Mouse (Mus musculus): ENCODE data around the gene Gria2.

The Gria2 gene

GRCm38 (mm10) chr3:80797935-80798334 lies 4.7 kb downstream of the Gria2 start:
- Histone ChIP-seq H3K36me3 (ENCODE audit: control insufficient read depth, insufficient read depth, low read length, poor library complexity, severe bottlenecking) (no peaks in the 10 kb centered on the region), H3K27me3 (ENCODE audit: control insufficient read depth, insufficient read depth, low read length, poor library complexity, severe bottlenecking) (no peaks in the 10 kb centered on the region; the same call in none of the 2 replicates)
- DNase-seq (ENCODE audit: low read depth, low spot score) = no peak

DNA sequence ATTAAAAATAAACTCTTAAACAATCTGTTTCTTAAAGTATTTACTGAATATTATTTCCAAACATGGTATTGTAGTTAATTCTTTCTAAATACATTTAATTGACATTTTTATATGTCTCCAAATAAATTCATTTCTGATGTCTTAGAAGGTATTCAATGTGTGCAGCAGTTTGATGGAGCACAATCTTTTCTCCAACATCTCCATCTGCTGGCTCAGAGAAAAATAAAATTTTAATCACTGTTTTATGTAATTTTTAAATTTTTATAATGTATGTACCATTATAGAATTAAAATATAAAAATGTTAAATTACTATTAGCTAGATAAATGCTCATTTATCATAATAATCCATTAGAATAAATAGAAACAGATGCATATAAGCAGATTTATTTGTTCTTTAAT lies 5.9 kb downstream of the Gria2 start:
- Histone ChIP-seq H3K36me3 (ENCODE audit: control insufficient read depth, insufficient read depth, low read length, poor library complexity, severe bottlenecking) (no peaks in the 10 kb centered on the region), H3K27me3 (ENCODE audit: control insufficient read depth, insufficient read depth, low read length, poor library complexity, severe bottlenecking) (no peaks in the 10 kb centered on the region; the same call in none of the 2 replicates)
- no peak for DNase-seq (ENCODE audit: low read depth, low spot score)

GRCm38 (mm10) chr3:80795284-80795683 lies 7.4 kb downstream of the Gria2 start:
- no peak for DNase-seq (ENCODE audit: low read depth, low spot score)
- Histone ChIP-seq H3K27me3 (ENCODE audit: control insufficient read depth, insufficient read depth, low read length, poor library complexity, severe bottlenecking) (no peaks in the 10 kb centered on the region), H3K36me3 (ENCODE audit: control insufficient read depth, insufficient read depth, low read length, poor library complexity, severe bottlenecking) (no peaks in the 10 kb centered on the region)

GRCm38 (mm10) chr3:80787116-80787744 lies 15.4 kb downstream of the Gria2 start:
- Histone ChIP-seq H3K36me3 (ENCODE audit: control insufficient read depth, insufficient read depth, low read length, poor library complexity, severe bottlenecking) (no peaks in the 10 kb centered on the region), H3K27me3 (ENCODE audit: control insufficient read depth, insufficient read depth, low read length, poor library complexity, severe bottlenecking) (no peaks in the 10 kb centered on the region)
- DNase-seq (ENCODE audit: low read depth, low spot score) = no peak

GRCm38 (mm10) chr3:80781144-80781530 lies 21.5 kb downstream of the Gria2 start:
- no peak for DNase-seq (ENCODE audit: low read depth, low spot score)
- Histone ChIP-seq H3K27me3 (ENCODE audit: control insufficient read depth, insufficient read depth, low read length, poor library complexity, severe bottlenecking) (no peaks in the 10 kb centered on the region), H3K36me3 (ENCODE audit: control insufficient read depth, insufficient read depth, low read length, poor library complexity, severe bottlenecking) (no peaks in the 10 kb centered on the region)

- Histone ChIP-seq H3K27me3 (ENCODE audit: control insufficient read depth, insufficient read depth, low read length, poor library complexity, severe bottlenecking) (no peaks in the 10 kb centered on the region), H3K36me3 (ENCODE audit: control insufficient read depth, insufficient read depth, low read length, poor library complexity, severe bottlenecking) (no peaks in the 10 kb centered on the region)
- no peak for DNase-seq (ENCODE audit: low read depth, low spot score)
Observed at GRCm38 (mm10) chr3:80780383-80781143, 22.1 kb downstream of the Gria2 start.

GRCm38 (mm10) chr3:80776628-80777027 lies 26.0 kb downstream of the Gria2 start:
- no peak for DNase-seq (ENCODE audit: low read depth, low spot score)
- no peaks in the 10 kb centered on the region for H3K27me3 ChIP-seq (ENCODE audit: control insufficient read depth, insufficient read depth, low read length, poor library complexity, severe bottlenecking)
- H3K36me3 ChIP-seq (ENCODE audit: control insufficient read depth, insufficient read depth, low read length, poor library complexity, severe bottlenecking) = no peaks in the 10 kb centered on the region

DNA sequence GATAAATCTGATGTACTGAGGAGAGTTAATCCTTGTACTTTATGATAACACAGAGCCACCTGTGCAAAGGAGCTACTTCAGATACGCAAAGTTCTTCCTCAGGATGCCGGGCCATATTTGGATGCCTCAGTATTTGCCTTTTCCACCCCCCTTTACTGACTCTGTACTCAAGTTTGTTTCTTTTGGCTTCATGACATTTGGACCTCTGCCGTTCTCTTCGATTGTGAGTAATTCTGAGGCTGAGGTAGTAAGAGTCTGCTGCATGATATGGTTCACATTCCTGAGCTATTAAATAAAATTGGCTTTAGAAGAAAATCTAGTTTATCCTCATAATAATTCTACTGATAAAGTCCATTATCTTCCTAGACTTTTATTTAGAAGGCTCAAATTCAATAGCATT lies 26.7 kb downstream of the Gria2 start:
- Histone ChIP-seq H3K27me3 (ENCODE audit: control insufficient read depth, insufficient read depth, low read length, poor library complexity, severe bottlenecking) (no peaks in the 10 kb centered on the region), H3K36me3 (ENCODE audit: control insufficient read depth, insufficient read depth, low read length, poor library complexity, severe bottlenecking) (no peaks in the 10 kb centered on the region)
- DNase-seq (ENCODE audit: low read depth, low spot score) = no peak

DNA sequence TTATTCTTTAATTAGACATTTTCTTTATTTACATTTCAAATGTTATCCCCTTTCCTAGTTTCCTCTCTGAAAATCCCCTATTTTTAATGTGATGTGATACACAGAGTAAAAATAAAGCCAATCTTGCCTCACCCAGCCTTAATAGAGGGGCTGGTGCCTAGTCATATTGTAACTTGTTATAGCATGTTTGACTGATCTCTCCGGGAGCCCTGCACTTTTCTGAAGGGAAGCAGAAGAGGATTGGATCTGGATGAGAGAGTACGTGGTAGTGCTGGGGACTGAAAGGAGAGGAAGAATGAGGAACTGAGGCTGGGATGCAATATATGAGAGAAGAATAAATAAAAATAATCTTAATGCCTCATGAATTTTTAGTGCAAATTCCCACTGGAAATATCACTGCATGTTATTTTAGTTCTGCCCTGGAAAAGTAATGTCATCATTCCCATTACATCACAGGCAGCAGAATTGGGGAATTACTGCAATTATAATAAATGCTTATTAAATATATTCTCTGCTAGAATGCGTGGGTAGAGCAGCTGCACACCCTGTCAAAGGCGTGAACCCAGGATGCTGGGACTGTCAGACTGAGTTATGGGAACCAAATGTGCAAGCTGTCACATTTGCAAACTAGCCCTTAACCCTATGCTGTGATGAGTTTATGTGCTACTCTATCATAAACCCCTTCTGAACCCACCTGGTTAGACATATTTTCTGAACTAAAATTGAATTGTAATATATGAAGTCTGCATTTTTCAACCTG lies 28.4 kb downstream of the Gria2 start:
- H3K27me3 ChIP-seq (ENCODE audit: control insufficient read depth, insufficient read depth, low read length, poor library complexity, severe bottlenecking) = no peaks in the 10 kb centered on the region
- H3K36me3 ChIP-seq (ENCODE audit: control insufficient read depth, insufficient read depth, low read length, poor library complexity, severe bottlenecking) = no peaks in the 10 kb centered on the region
- no peak for DNase-seq (ENCODE audit: low read depth, low spot score)

GRCm38 (mm10) chr3:80773232-80773631 lies 29.4 kb downstream of the Gria2 start:
- Histone ChIP-seq H3K36me3 (ENCODE audit: control insufficient read depth, insufficient read depth, low read length, poor library complexity, severe bottlenecking) (no peaks in the 10 kb centered on the region), H3K27me3 (ENCODE audit: control insufficient read depth, insufficient read depth, low read length, poor library complexity, severe bottlenecking) (no peaks in the 10 kb centered on the region)
- no peak for DNase-seq (ENCODE audit: low read depth, low spot score)

DNA sequence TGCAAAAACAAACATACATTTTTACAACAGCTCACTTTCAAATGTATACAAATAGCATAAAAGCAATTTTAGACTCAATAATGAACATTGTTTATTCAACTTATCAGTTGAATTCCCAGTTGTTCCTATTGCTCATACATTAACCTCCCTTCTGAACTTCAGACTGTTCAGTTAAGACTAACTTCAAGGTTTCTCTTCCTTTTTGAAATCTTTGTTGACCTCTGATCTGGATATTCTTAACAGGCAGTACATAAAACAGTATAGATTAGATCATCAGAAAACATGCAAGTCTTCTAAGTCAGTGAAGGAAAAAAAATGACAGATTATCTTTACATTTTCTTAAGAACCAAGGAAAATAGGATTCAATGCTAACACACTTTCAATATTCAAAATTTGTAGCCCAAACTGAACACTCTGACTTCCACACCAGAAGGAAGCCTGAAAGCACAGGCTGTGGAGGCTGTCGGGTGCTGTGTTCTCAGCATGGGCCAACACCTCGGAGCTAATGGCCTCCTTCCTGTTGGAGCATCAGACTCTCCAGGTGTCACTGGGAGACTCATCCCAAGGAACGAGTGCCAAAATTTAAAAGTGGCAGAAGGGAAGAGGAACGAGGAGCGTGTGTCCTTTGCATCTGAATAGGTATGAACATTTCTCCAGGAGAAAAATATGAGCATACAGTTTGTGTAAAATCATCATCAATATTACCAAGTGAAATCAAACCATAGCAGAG lies 33.0 kb downstream of the Gria2 start:
- DNase-seq (ENCODE audit: low read depth, low spot score) = no peak
- Histone ChIP-seq H3K36me3 (ENCODE audit: control insufficient read depth, insufficient read depth, low read length, poor library complexity, severe bottlenecking) (no peaks in the 10 kb centered on the region), H3K27me3 (ENCODE audit: control insufficient read depth, insufficient read depth, low read length, poor library complexity, severe bottlenecking) (no peaks in the 10 kb centered on the region)

DNA sequence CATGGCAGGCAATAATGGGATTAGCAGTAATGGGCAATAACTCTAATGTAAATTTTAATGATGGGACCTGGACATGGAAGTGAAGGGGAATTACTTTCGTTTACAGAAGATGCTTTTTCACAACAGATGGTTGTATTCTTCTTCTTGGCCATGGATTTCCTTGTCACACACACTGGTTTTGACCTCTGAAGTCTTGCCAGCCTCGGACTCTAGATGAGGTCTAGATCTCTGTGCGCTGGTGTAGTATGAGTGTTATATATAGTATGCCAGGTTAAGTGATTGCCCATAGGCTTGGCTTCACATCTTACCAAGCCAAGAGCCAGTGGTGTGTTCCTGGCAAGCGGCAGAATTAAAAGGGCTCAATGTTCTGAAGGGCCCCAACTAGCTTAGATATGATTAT lies 43.7 kb downstream of the Gria2 start:
- Histone ChIP-seq H3K27me3 (ENCODE audit: control insufficient read depth, insufficient read depth, low read length, poor library complexity, severe bottlenecking) (no peaks in the 10 kb centered on the region), H3K36me3 (ENCODE audit: control insufficient read depth, insufficient read depth, low read length, poor library complexity, severe bottlenecking) (no peaks in the 10 kb centered on the region)
- DNase-seq (ENCODE audit: low read depth, low spot score) = no peak

- Histone ChIP-seq H3K36me3 (ENCODE audit: control insufficient read depth, insufficient read depth, low read length, poor library complexity, severe bottlenecking) (no peaks in the 10 kb centered on the region), H3K27me3 (ENCODE audit: control insufficient read depth, insufficient read depth, low read length, poor library complexity, severe bottlenecking) (no peaks in the 10 kb centered on the region)
- no peak for DNase-seq (ENCODE audit: low read depth, low spot score)
Observed at GRCm38 (mm10) chr3:80758363-80758762, 44.3 kb downstream of the Gria2 start.

GRCm38 (mm10) chr3:80750786-80751185 lies 51.8 kb downstream of the Gria2 start:
- H3K27me3 ChIP-seq (ENCODE audit: control insufficient read depth, insufficient read depth, low read length, poor library complexity, severe bottlenecking) = no peaks in the 10 kb centered on the region
- H3K36me3 ChIP-seq (ENCODE audit: control insufficient read depth, insufficient read depth, low read length, poor library complexity, severe bottlenecking) = no peaks in the 10 kb centered on the region
- no peak for DNase-seq (ENCODE audit: low read depth, low spot score)

Measured in splenic B cell, adult 2 months (primary cell).